Mouse (Mus musculus): ENCODE data around the gene Heca. TPM values are rescaled to one million over a fixed set of nuclear protein-coding genes. Genes with fewer than 3 reads are reported as not detected.

Heca gene
- polyA plus RNA-seq, 1 experiment from 2014 or later, result 4.6 TPM

- Histone ChIP-seq H3K27me3 (no peaks in the 10 kb centered on the region), H3K9ac (replicated peaks) (no peak overlapping the region), H3K4me2 (no peak overlapping the region), H3K4me1 (replicated peaks) (peaks cover 11% of the 10 kb centered on the region), H3K36me3 (no peaks in the 10 kb centered on the region), H3K4me3 (replicated peaks) (no peak overlapping the region), H3K9me3 (no peaks in the 10 kb centered on the region), H3K27ac (no peak overlapping the region)
- 84% methylated on average over 3 of the region's 3 CpGs for WGBS
- ATAC-seq (ENCODE audit: insufficient number of reproducible peaks, insufficient read depth, low FRiP score, low TSS enrichment, low read depth), result no peak
Observed at GRCm38 (mm10) chr10:17880038-17880437, 67.8 kb downstream of the Heca start.

GRCm38 (mm10) chr10:17878002-17878919 lies 69.6 kb downstream of the Heca start:
- peak; percentile 67 for ATAC-seq (ENCODE audit: insufficient number of reproducible peaks, insufficient read depth, low FRiP score, low TSS enrichment, low read depth)
- Histone ChIP-seq H3K27ac (peak overlapping the region; percentile 31; the same call in 1 of the 2 replicates), H3K36me3 (no peaks in the 10 kb centered on the region), H3K4me2 (no peak overlapping the region), H3K9ac (replicated peaks) (no peak overlapping the region), H3K27me3 (no peaks in the 10 kb centered on the region), H3K4me3 (replicated peaks) (no peak overlapping the region), H3K4me1 (replicated peaks) (peaks cover 11% of the 10 kb centered on the region), H3K9me3 (no peaks in the 10 kb centered on the region)
- WGBS, result 16% methylated on average over 8 of the region's 8 CpGs

GRCm38 (mm10) chr10:17869822-17870662 lies 77.8 kb downstream of the Heca start:
- H3K27me3 ChIP-seq, result no peaks in the 10 kb centered on the region
- no peak overlapping the region for H3K4me2 ChIP-seq
- no peaks in the 10 kb centered on the region for H3K9me3 ChIP-seq
- H3K36me3 ChIP-seq, result no peaks in the 10 kb centered on the region
- ATAC-seq (ENCODE audit: insufficient number of reproducible peaks, insufficient read depth, low FRiP score, low TSS enrichment, low read depth), result peak; percentile 76; the same call in 1 of the 2 replicates
- 36% methylated on average over 5 of the region's 5 CpGs for WGBS
- no peak overlapping the region for H3K9ac ChIP-seq (replicated peaks)
- H3K4me1 ChIP-seq (replicated peaks), result 0 out of 2 replicates have a peak, but pooled peaks cover 8% of the 10 kb centered on the region
- H3K4me3 ChIP-seq (replicated peaks), result no peak overlapping the region
- no peak overlapping the region for H3K27ac ChIP-seq

GRCm38 (mm10) chr10:17860701-17861480 lies 87.0 kb downstream of the Heca start:
- 83% methylated on average over 6 of the region's 6 CpGs for WGBS
- H3K4me1 ChIP-seq (replicated peaks), result no peaks in the 10 kb centered on the region
- H3K4me3 ChIP-seq (replicated peaks), result no peak overlapping the region
- no peaks in the 10 kb centered on the region for H3K27me3 ChIP-seq
- no peaks in the 10 kb centered on the region for H3K36me3 ChIP-seq
- H3K27ac ChIP-seq, result no peak overlapping the region
- no peak for ATAC-seq (ENCODE audit: insufficient number of reproducible peaks, insufficient read depth, low FRiP score, low TSS enrichment, low read depth)
- no peaks in the 10 kb centered on the region for H3K9me3 ChIP-seq
- H3K4me2 ChIP-seq, result no peak overlapping the region
- H3K9ac ChIP-seq (replicated peaks), result no peak overlapping the region

- no peak overlapping the region for H3K9ac ChIP-seq (replicated peaks)
- no peak overlapping the region for H3K4me3 ChIP-seq (replicated peaks)
- no peaks in the 10 kb centered on the region for H3K9me3 ChIP-seq
- H3K4me2 ChIP-seq, result no peak overlapping the region
- no peak overlapping the region for H3K27ac ChIP-seq
- no peaks in the 10 kb centered on the region for H3K4me1 ChIP-seq (replicated peaks)
- no peak for ATAC-seq (ENCODE audit: insufficient number of reproducible peaks, insufficient read depth, low FRiP score, low TSS enrichment, low read depth)
- H3K36me3 ChIP-seq, result no peaks in the 10 kb centered on the region
- WGBS, result 86% methylated on average over 9 of the region's 9 CpGs
- no peaks in the 10 kb centered on the region for H3K27me3 ChIP-seq
Observed at GRCm38 (mm10) chr10:17857647-17858261, 90.1 kb downstream of the Heca start.

- no peak for ATAC-seq (ENCODE audit: insufficient number of reproducible peaks, insufficient read depth, low FRiP score, low TSS enrichment, low read depth)
- no peaks in the 10 kb centered on the region for H3K27me3 ChIP-seq
- WGBS, result 73% methylated on average over 4 of the region's 4 CpGs
- no peaks in the 10 kb centered on the region for H3K36me3 ChIP-seq
- H3K27ac ChIP-seq, result no peak overlapping the region
- H3K9me3 ChIP-seq, result 0 out of 2 replicates have a peak, but pooled peaks cover 3% of the 10 kb centered on the region
- no peak overlapping the region for H3K4me2 ChIP-seq
- no peak overlapping the region for H3K9ac ChIP-seq (replicated peaks)
- H3K4me1 ChIP-seq (replicated peaks), result no peaks in the 10 kb centered on the region
- no peak overlapping the region for H3K4me3 ChIP-seq (replicated peaks)
Observed at GRCm38 (mm10) chr10:17844781-17845537, 102.9 kb downstream of the Heca start.

GRCm38 (mm10) chr10:17842030-17842429 lies 105.8 kb downstream of the Heca start:
- Histone ChIP-seq H3K4me2 (no peak overlapping the region), H3K9me3 (0 out of 2 replicates have a peak, but pooled peaks cover under 1% of the 10 kb centered on the region), H3K27me3 (no peaks in the 10 kb centered on the region), H3K4me3 (replicated peaks) (no peak overlapping the region), H3K36me3 (no peaks in the 10 kb centered on the region), H3K9ac (replicated peaks) (no peak overlapping the region), H3K4me1 (replicated peaks) (no peaks in the 10 kb centered on the region), H3K27ac (no peak overlapping the region)
- WGBS, result 93% methylated on average over 3 of the region's 3 CpGs
- ATAC-seq (ENCODE audit: insufficient number of reproducible peaks, insufficient read depth, low FRiP score, low TSS enrichment, low read depth), result no peak

- 85% methylated on average over 1 of the region's 1 CpGs for WGBS
- Histone ChIP-seq H3K9ac (replicated peaks) (no peak overlapping the region), H3K4me1 (replicated peaks) (no peaks in the 10 kb centered on the region), H3K4me3 (replicated peaks) (no peak overlapping the region), H3K4me2 (no peak overlapping the region), H3K27ac (no peak overlapping the region), H3K27me3 (no peaks in the 10 kb centered on the region), H3K36me3 (no peaks in the 10 kb centered on the region), H3K9me3 (no peaks in the 10 kb centered on the region)
- ATAC-seq (ENCODE audit: insufficient number of reproducible peaks, insufficient read depth, low FRiP score, low TSS enrichment, low read depth), result no peak
Observed at GRCm38 (mm10) chr10:17836275-17836674, 111.6 kb downstream of the Heca start.

GRCm38 (mm10) chr10:17835031-17835430 lies 112.8 kb downstream of the Heca start:
- no peak overlapping the region for H3K4me2 ChIP-seq
- H3K36me3 ChIP-seq, result no peaks in the 10 kb centered on the region
- no peaks in the 10 kb centered on the region for H3K27me3 ChIP-seq
- H3K4me1 ChIP-seq (replicated peaks), result no peaks in the 10 kb centered on the region
- no peak overlapping the region for H3K27ac ChIP-seq
- H3K9me3 ChIP-seq, result no peaks in the 10 kb centered on the region
- no peak overlapping the region for H3K9ac ChIP-seq (replicated peaks)
- no peak overlapping the region for H3K4me3 ChIP-seq (replicated peaks)
- no peak for ATAC-seq (ENCODE audit: insufficient number of reproducible peaks, insufficient read depth, low FRiP score, low TSS enrichment, low read depth)
- 89% methylated on average over 6 of the region's 6 CpGs for WGBS

GRCm38 (mm10) chr10:17831041-17831440 lies 116.8 kb downstream of the Heca start:
- Histone ChIP-seq H3K27me3 (no peaks in the 10 kb centered on the region), H3K27ac (no peak overlapping the region), H3K4me3 (replicated peaks) (no peak overlapping the region), H3K36me3 (no peaks in the 10 kb centered on the region), H3K4me2 (no peak overlapping the region), H3K4me1 (replicated peaks) (peaks cover 7% of the 10 kb centered on the region), H3K9ac (replicated peaks) (no peak overlapping the region), H3K9me3 (no peaks in the 10 kb centered on the region)
- 55% methylated on average over 3 of the region's 3 CpGs for WGBS
- no peak for ATAC-seq (ENCODE audit: insufficient number of reproducible peaks, insufficient read depth, low FRiP score, low TSS enrichment, low read depth)

Data from limb, embryonic 12.5 days (tissue).